Mouse (Mus musculus) lung, postnatal 0 days (tissue): ENCODE data around the gene Lrrc45. TPM values are rescaled to one million over a fixed set of nuclear protein-coding genes. Genes with fewer than 3 reads are reported as not detected.

ENCODE experiments used
- ATAC-seq: fragments of 200-750 bp; cut with Nextera tagmentation; 2 replicates; pipeline ENCODE4 v1.8.0; 2017; ENCODE audit warnings: moderate library complexity
- DNase-seq: peaks from one replicate; pipeline ENCODE4 v3.0.0-alpha.2; 2016; ENCODE audit warnings: low spot score
- H3K27ac ChIP-seq: fragments of 300-500 bp; sonication (generic); 2 replicates; pipeline ENCODE4 v1.5.1; 2014; ENCODE audit warnings: antibody characterized with exemption, mild to moderate bottlenecking, low read length, mixed read lengths
- H3K27me3 ChIP-seq: fragments of 300-500 bp; sonication (generic); replicated peaks from 2 replicates; pipeline ENCODE4 v1.6.1; 2014; ENCODE audit warnings: low read length, mixed read lengths; ENCODE audit not compliant: insufficient read depth
- H3K36me3 ChIP-seq: fragments of 300-500 bp; sonication (generic); 2 replicates; pipeline ENCODE4 v1.6.1; 2014; ENCODE audit warnings: low read length, mixed read lengths; ENCODE audit not compliant: insufficient read depth
- H3K4me1 ChIP-seq: fragments of 300-500 bp; sonication (generic); 2 replicates; pipeline ENCODE4 v1.6.1; 2014; ENCODE audit warnings: antibody characterized with exemption, low read depth, low read length, mixed read lengths; ENCODE audit not compliant: insufficient read depth
- H3K4me2 ChIP-seq: fragments of 300-500 bp; sonication (generic); replicated peaks from 2 replicates; pipeline ENCODE4 v1.6.1; 2014; ENCODE audit warnings: low read depth, mild to moderate bottlenecking, low read length, moderate library complexity, mixed read lengths
- H3K4me3 ChIP-seq: fragments of 300-500 bp; sonication (generic); 2 replicates; pipeline ENCODE4 v1.5.1; 2014; ENCODE audit warnings: low read depth, low read length
- H3K9ac ChIP-seq: fragments of 300-500 bp; sonication (generic); replicated peaks from 2 replicates; pipeline ENCODE4 v1.6.1; 2014; ENCODE audit warnings: low read depth, mild to moderate bottlenecking
- H3K9me3 ChIP-seq: fragments of 300-500 bp; sonication (generic); 2 replicates; pipeline ENCODE4 v1.6.1; 2016; ENCODE audit warnings: low read length, mixed read lengths
- CTCF ChIP-seq: IDR thresholded peaks from 2 replicates; pipeline ENCODE4 v1.5.1; 2016; ENCODE audit warnings: antibody characterized with exemption, mild to moderate bottlenecking
- EP300 ChIP-seq: IDR thresholded peaks from 2 replicates; pipeline ENCODE4 v1.6.1; 2016; ENCODE audit warnings: antibody characterized with exemption, mild to moderate bottlenecking, control low read depth
- WGBS: fragments of 180-500 bp; shearing (Covaris S2); extraction: QIAGEN DNeasy Blood & Tissue Kit; methylation state at CpG from one replicate; pipeline ENCODE4 v1.1.7; 2014; 5-methylcytosine and 5-hydroxymethylcytosine counted together
- polyA plus RNA-seq: library from polyadenylated mRNA; unstranded; fragments of >200 nt; fragmentation: Nextera tagmentation; extraction: Ambion mirVana; gene quantifications from 2 replicates; pipeline ENCODE4 v1.2.1, GENCODE M21; 2015

The Lrrc45 gene
- polyA plus RNA-seq, 1 experiment from 2014 or later, result 37.3 TPM

- DNase-seq, result no peak
- Histone ChIP-seq H3K36me3 (peaks cover 5% of the 10 kb centered on the region; the same call in 1 of the 2 replicates), H3K4me3 (no peak overlapping the region), H3K4me2 (no peak overlapping the region), H3K9me3 (no peaks in the 10 kb centered on the region), H3K4me1 (peaks cover 3% of the 10 kb centered on the region; the same call in 1 of the 2 replicates), H3K27me3 (no peaks in the 10 kb centered on the region), H3K9ac (no peak overlapping the region), H3K27ac (no peak overlapping the region)
- ATAC-seq, result no peak
- WGBS, result 49% methylated on average over 5 of the region's 5 CpGs
- TF ChIP-seq EP300 (no peak), CTCF (no peak)
Observed at GRCm38 (mm10) chr11:120707969-120708368, 5.8 kb upstream of the Lrrc45 start.

- Histone ChIP-seq H3K36me3 (peaks cover 2% of the 10 kb centered on the region; the same call in 1 of the 2 replicates), H3K4me3 (no peak overlapping the region), H3K4me1 (peaks cover 9% of the 10 kb centered on the region; the same call in 1 of the 2 replicates), H3K4me2 (no peak overlapping the region), H3K27me3 (no peaks in the 10 kb centered on the region), H3K27ac (no peak overlapping the region), H3K9ac (no peak overlapping the region), H3K9me3 (no peaks in the 10 kb centered on the region)
- no peak for DNase-seq
- WGBS, result 50% methylated on average over 2 of the region's 2 CpGs
- ATAC-seq, result no peak
- no peak for TF ChIP-seq EP300
- TF ChIP-seq CTCF, result no peak
Observed at GRCm38 (mm10) chr11:120709551-120709950, 4.2 kb upstream of the Lrrc45 start.

GRCm38 (mm10) chr11:120710672-120711071, 3.1 kb upstream of the Lrrc45 start:
- ATAC-seq (no peak), DNase-seq (no peak)
- Histone ChIP-seq H3K27me3 (no peaks in the 10 kb centered on the region), H3K9me3 (no peaks in the 10 kb centered on the region), H3K36me3 (peaks cover 2% of the 10 kb centered on the region; the same call in 1 of the 2 replicates), H3K4me1 (peaks cover 9% of the 10 kb centered on the region; the same call in 1 of the 2 replicates), H3K9ac (no peak overlapping the region), H3K27ac (no peak overlapping the region), H3K4me3 (no peak overlapping the region), H3K4me2 (no peak overlapping the region)
- TF ChIP-seq CTCF (no peak), EP300 (no peak)
- 66% methylated on average over 5 of the region's 5 CpGs for WGBS

GRCm38 (mm10) chr11:120711980-120712604, 1.6 kb upstream of the Lrrc45 start:
- Histone ChIP-seq H3K27ac (no peak overlapping the region), H3K36me3 (peaks cover 2% of the 10 kb centered on the region; the same call in 1 of the 2 replicates), H3K27me3 (no peaks in the 10 kb centered on the region), H3K9ac (no peak overlapping the region), H3K9me3 (no peaks in the 10 kb centered on the region), H3K4me2 (no peak overlapping the region), H3K4me1 (peaks cover 9% of the 10 kb centered on the region; the same call in 1 of the 2 replicates), H3K4me3 (no peak overlapping the region)
- WGBS, result 64% methylated on average over 8 of the region's 8 CpGs
- DNase-seq (no peak), ATAC-seq (no peak)
- TF ChIP-seq EP300, result no peak
- TF ChIP-seq CTCF, result no peak

GRCm38 (mm10) chr11:120712771-120713568, 755 bp upstream of the Lrrc45 start:
- peaks cover 9% of the 10 kb centered on the region; the same call in 1 of the 2 replicates for H3K4me1 ChIP-seq
- TF ChIP-seq EP300 (no peak), CTCF (peak; percentile 89)
- WGBS, result 3% methylated on average over 34 of the region's 38 CpGs
- H3K36me3 ChIP-seq, result peaks cover 2% of the 10 kb centered on the region; the same call in 1 of the 2 replicates
- peak; percentile 73 for DNase-seq
- peak overlapping the region; percentile 91 for H3K4me2 ChIP-seq
- H3K9ac ChIP-seq, result peak overlapping the region; percentile 27
- peak overlapping the region; percentile 50 for H3K4me3 ChIP-seq
- no peaks in the 10 kb centered on the region for H3K27me3 ChIP-seq
- ATAC-seq, result peak; percentile 40
- peak overlapping the region; percentile 78 for H3K27ac ChIP-seq
- no peaks in the 10 kb centered on the region for H3K9me3 ChIP-seq

- no peak for ATAC-seq
- H3K4me3 ChIP-seq, result peak overlapping the region; percentile 50
- H3K27me3 ChIP-seq, result no peaks in the 10 kb centered on the region
- peak overlapping the region; percentile 30 for H3K9ac ChIP-seq
- peaks cover 2% of the 10 kb centered on the region; the same call in 1 of the 2 replicates for H3K36me3 ChIP-seq
- no peaks in the 10 kb centered on the region for H3K9me3 ChIP-seq
- peaks cover 9% of the 10 kb centered on the region; the same call in 1 of the 2 replicates for H3K4me1 ChIP-seq
- H3K4me2 ChIP-seq, result peak overlapping the region; percentile 91
- WGBS, result 38% methylated on average over 10 of the region's 10 CpGs
- no peak for TF ChIP-seq CTCF
- no peak for TF ChIP-seq EP300
- DNase-seq, result peak; percentile 5
- no peak overlapping the region for H3K27ac ChIP-seq
Observed at GRCm38 (mm10) chr11:120714546-120714945, 821 bp downstream of the Lrrc45 start.
